Mouse (Mus musculus) limb, embryonic 15.5 days (tissue): ENCODE data around the gene Cyp4f17. TPM values are rescaled to one million over a fixed set of nuclear protein-coding genes. Genes with fewer than 3 reads are reported as not detected.
A peak's percentile ranks its signal among the peaks of the same experiment; 100 is the strongest.
"Not testable (repeated sequence)": the region's sequence is repeated elsewhere in the genome, so short reads cannot be mapped to it uniquely, and the experiment has no call there.

Experiments used
- ATAC-seq: fragments of 200-750 bp; cut with Nextera tagmentation; 2 replicates; pipeline ENCODE4 v1.8.0; 2017; ENCODE audit warnings: low read depth, moderate TSS enrichment; ENCODE audit not compliant: insufficient number of reproducible peaks, low FRiP score, low TSS enrichment
- H3K27ac ChIP-seq: fragments of 300-500 bp; sonication (generic); 2 replicates; pipeline ENCODE4 v1.5.1; 2015; ENCODE audit warnings: moderate library complexity, mild to moderate bottlenecking, inconsistent platforms
- H3K27me3 ChIP-seq: fragments of 300-500 bp; sonication (generic); 2 replicates; pipeline ENCODE4 v1.6.1; 2015; ENCODE audit warnings: inconsistent platforms
- H3K36me3 ChIP-seq: fragments of 300-500 bp; sonication (generic); 2 replicates; pipeline ENCODE4 v1.6.1; 2015; ENCODE audit warnings: inconsistent platforms
- H3K4me1 ChIP-seq: fragments of 300-500 bp; sonication (generic); 2 replicates; pipeline ENCODE4 v1.6.1; 2015; ENCODE audit warnings: inconsistent platforms
- H3K4me2 ChIP-seq: fragments of 300-500 bp; sonication (generic); 2 replicates; pipeline ENCODE4 v1.6.1; 2015; ENCODE audit warnings: mild to moderate bottlenecking, inconsistent platforms
- H3K4me3 ChIP-seq: fragments of 300-500 bp; sonication (generic); 2 replicates; pipeline ENCODE4 v1.5.1; 2015; ENCODE audit warnings: mild to moderate bottlenecking, inconsistent platforms
- H3K9ac ChIP-seq: fragments of 300-500 bp; sonication (generic); 2 replicates; pipeline ENCODE4 v1.6.1; 2015; ENCODE audit warnings: inconsistent platforms
- H3K9me3 ChIP-seq: fragments of 300-500 bp; sonication (generic); 2 replicates; pipeline ENCODE4 v1.6.1; 2016; ENCODE audit warnings: inconsistent platforms
- WGBS: fragments of 180-500 bp; shearing (Covaris S2); methylation state at CpG from one replicate; pipeline ENCODE4 v1.1.7; 2015; 5-methylcytosine and 5-hydroxymethylcytosine counted together
- polyA plus RNA-seq: library from polyadenylated mRNA; unstranded; fragments of >200 nt; fragmentation: Nextera tagmentation; extraction: Ambion mirVana; gene quantifications from 2 replicates; pipeline ENCODE4 v1.2.1, GENCODE M21; 2015

Cyp4f17 gene
- polyA plus RNA-seq, 1 experiment from 2014 or later: 12.9 TPM

- Histone ChIP-seq H3K4me3 (no peak overlapping the region), H3K27me3 (peaks cover 12% of the 10 kb centered on the region), H3K9me3 (no peaks in the 10 kb centered on the region), H3K4me1 (peaks cover 8% of the 10 kb centered on the region; the same call in 1 of the 2 replicates), H3K36me3 (no peaks in the 10 kb centered on the region), H3K4me2 (no peak overlapping the region), H3K9ac (no peak overlapping the region), H3K27ac (no peak overlapping the region)
- ATAC-seq: no peak
- WGBS: 40% methylated on average over 1 of the region's 1 CpGs
These were observed 11.2 kb upstream of the Cyp4f17 start for GRCm38 (mm10) chr17:32494601-32495000.

GRCm38 (mm10) chr17:32500511-32500910 is 5.3 kb upstream of the Cyp4f17 start:
- ATAC-seq, H3K9ac ChIP-seq: not testable (repeated sequence)
- WGBS: 85% methylated on average over 4 of the region's 4 CpGs

GRCm38 (mm10) chr17:32501051-32501450 is 4.8 kb upstream of the Cyp4f17 start:
- no peak overlapping the region for H3K4me3 ChIP-seq
- WGBS: 40% methylated on average over 3 of the region's 3 CpGs
- H3K4me2 ChIP-seq: no peak overlapping the region
- H3K27me3 ChIP-seq: no peaks in the 10 kb centered on the region
- ATAC-seq: no peak
- H3K9me3 ChIP-seq: no peaks in the 10 kb centered on the region
- no peak overlapping the region for H3K9ac ChIP-seq
- peaks cover 9% of the 10 kb centered on the region for H3K4me1 ChIP-seq
- H3K27ac ChIP-seq: no peak overlapping the region
- H3K36me3 ChIP-seq: no peaks in the 10 kb centered on the region

More at GRCm38 (mm10) chr17:32500511-32500910, 5.3 kb upstream of the Cyp4f17 start:
- not testable (repeated sequence) for H3K4me1 ChIP-seq, H3K4me2 ChIP-seq, H3K27ac ChIP-seq, H3K9me3 ChIP-seq, H3K27me3 ChIP-seq, H3K4me3 ChIP-seq, H3K36me3 ChIP-seq

- no peak overlapping the region for H3K27ac ChIP-seq
- no peak overlapping the region for H3K4me2 ChIP-seq
- WGBS: 68% methylated on average over 2 of the region's 2 CpGs
- ATAC-seq: no peak
- no peaks in the 10 kb centered on the region for H3K27me3 ChIP-seq
- no peaks in the 10 kb centered on the region for H3K9me3 ChIP-seq
- H3K4me1 ChIP-seq: peaks cover 18% of the 10 kb centered on the region
- no peaks in the 10 kb centered on the region for H3K36me3 ChIP-seq
- H3K9ac ChIP-seq: no peak overlapping the region
- no peak overlapping the region for H3K4me3 ChIP-seq
These were observed 2.7 kb upstream of the Cyp4f17 start for GRCm38 (mm10) chr17:32503111-32503510.

- H3K4me1 ChIP-seq: peaks cover 18% of the 10 kb centered on the region
- H3K36me3 ChIP-seq: peaks cover 12% of the 10 kb centered on the region
- H3K27ac ChIP-seq: peak overlapping the region; percentile 78
- H3K9ac ChIP-seq: peak overlapping the region; percentile 50
- H3K27me3 ChIP-seq: no peaks in the 10 kb centered on the region
- WGBS: 21% methylated on average over 9 of the region's 9 CpGs
- no peaks in the 10 kb centered on the region for H3K9me3 ChIP-seq
- ATAC-seq: peak; percentile 30; the same call in 1 of the 2 replicates
- H3K4me2 ChIP-seq: peak overlapping the region; percentile 79
- peak overlapping the region; percentile 52 for H3K4me3 ChIP-seq
These were observed 937 bp downstream of the Cyp4f17 start for GRCm38 (mm10) chr17:32506729-32507245.

- 83% methylated on average over 5 of the region's 5 CpGs for whole genome bisulfite sequencing
- Histone ChIP-seq H3K4me1 (no peaks in the 10 kb centered on the region), H3K27ac (no peak overlapping the region), H3K36me3 (peaks cover 29% of the 10 kb centered on the region), H3K9me3 (no peaks in the 10 kb centered on the region), H3K27me3 (no peaks in the 10 kb centered on the region), H3K9ac (no peak overlapping the region), H3K4me3 (no peak overlapping the region), H3K4me2 (no peak overlapping the region)
- no peak for ATAC-seq
These were observed 10.3 kb downstream of the Cyp4f17 start for GRCm38 (mm10) chr17:32516126-32516525.

GRCm38 (mm10) chr17:32521981-32522380 is 16.1 kb downstream of the Cyp4f17 start:
- no peak for ATAC-seq
- H3K9me3 ChIP-seq: no peaks in the 10 kb centered on the region
- H3K36me3 ChIP-seq: peaks cover 54% of the 10 kb centered on the region

GRCm38 (mm10) chr17:32522386-32522785 is 16.5 kb downstream of the Cyp4f17 start:
- H3K36me3 ChIP-seq: peaks cover 55% of the 10 kb centered on the region
- H3K27me3 ChIP-seq: no peaks in the 10 kb centered on the region
- no peak overlapping the region for H3K27ac ChIP-seq
- H3K9me3 ChIP-seq: no peaks in the 10 kb centered on the region
- H3K9ac ChIP-seq: no peak overlapping the region
- ATAC-seq: no peak
- H3K4me1 ChIP-seq: no peaks in the 10 kb centered on the region
- WGBS: 81% methylated on average over 4 of the region's 4 CpGs
- no peak overlapping the region for H3K4me3 ChIP-seq
- no peak overlapping the region for H3K4me2 ChIP-seq

More at GRCm38 (mm10) chr17:32521981-32522380, 16.1 kb downstream of the Cyp4f17 start:
- no peak overlapping the region for H3K9ac ChIP-seq
- H3K27me3 ChIP-seq: no peaks in the 10 kb centered on the region
- H3K4me3 ChIP-seq: no peak overlapping the region
- H3K27ac ChIP-seq: no peak overlapping the region
- no peaks in the 10 kb centered on the region for H3K4me1 ChIP-seq
- H3K4me2 ChIP-seq: no peak overlapping the region
- WGBS: 87% methylated on average over 5 of the region's 5 CpGs

- no peak overlapping the region for H3K4me2 ChIP-seq
- H3K4me3 ChIP-seq: no peak overlapping the region
- no peaks in the 10 kb centered on the region for H3K27me3 ChIP-seq
- ATAC-seq: no peak
- H3K4me1 ChIP-seq: no peaks in the 10 kb centered on the region
- H3K36me3 ChIP-seq: peaks cover 57% of the 10 kb centered on the region
- no peaks in the 10 kb centered on the region for H3K9me3 ChIP-seq
- no peak overlapping the region for H3K9ac ChIP-seq
- no peak overlapping the region for H3K27ac ChIP-seq
- WGBS: 83% methylated on average over 5 of the region's 5 CpGs
These were observed 17.0 kb downstream of the Cyp4f17 start for GRCm38 (mm10) chr17:32522816-32523215.

GRCm38 (mm10) chr17:32523895-32524294 is 18.0 kb downstream of the Cyp4f17 start:
- H3K4me2 ChIP-seq: no peak overlapping the region
- H3K27me3 ChIP-seq: no peaks in the 10 kb centered on the region
- ATAC-seq: no peak
- no peaks in the 10 kb centered on the region for H3K4me1 ChIP-seq
- no peak overlapping the region for H3K4me3 ChIP-seq
- no peak overlapping the region for H3K27ac ChIP-seq
- no peaks in the 10 kb centered on the region for H3K9me3 ChIP-seq
- H3K36me3 ChIP-seq: peaks cover 58% of the 10 kb centered on the region
- WGBS: 89% methylated on average over 11 of the region's 11 CpGs
- H3K9ac ChIP-seq: no peak overlapping the region

GRCm38 (mm10) chr17:32526341-32526740 is 20.5 kb downstream of the Cyp4f17 start:
- not testable (repeated sequence) for ATAC-seq, H3K4me3 ChIP-seq, H3K4me1 ChIP-seq, H3K27ac ChIP-seq, H3K9ac ChIP-seq, H3K9me3 ChIP-seq, H3K27me3 ChIP-seq, H3K4me2 ChIP-seq
- peaks cover 47% of the 10 kb centered on the region for H3K36me3 ChIP-seq
- 95% methylated on average over 1 of the region's 1 CpGs for WGBS

- no peaks in the 10 kb centered on the region for H3K9me3 ChIP-seq
- 81% methylated on average over 11 of the region's 11 CpGs for WGBS
- H3K27ac ChIP-seq: no peak overlapping the region
- no peak for ATAC-seq
- no peak overlapping the region for H3K4me2 ChIP-seq
- no peaks in the 10 kb centered on the region for H3K27me3 ChIP-seq
- H3K4me3 ChIP-seq: no peak overlapping the region
- H3K36me3 ChIP-seq: peaks cover 35% of the 10 kb centered on the region
- H3K9ac ChIP-seq: no peak overlapping the region
- H3K4me1 ChIP-seq: no peaks in the 10 kb centered on the region
These were observed 21.9 kb downstream of the Cyp4f17 start for GRCm38 (mm10) chr17:32527748-32528147.
